8 mouse cellular contexts compared by ENCODE assay signal in genomic region chr13:49681351-49682232, GRCm38 (mm10). TPM values are rescaled to one million over a fixed set of nuclear protein-coding genes. Genes with fewer than 3 reads are reported as not detected.
DNase-seq lines count a peak whose midpoint lies in the region; ATAC-seq lines count a peak whose summit lies in the region.

Iars (plus strand) TSS chr13:49682100.

- H3K4me2 ChIP-seq in forebrain, embryonic 14.5 days (ENCODE audit: low read length) = peak within 1 kb of the TSS; percentile 82
- H3K4me2 ChIP-seq in neural tube, embryonic 15.5 days = peak within 1 kb of the TSS; percentile 76

- peaks cover 21% of the 10 kb centered on the region for H3K36me3 ChIP-seq in forebrain, embryonic 14.5 days (ENCODE audit: control insufficient read depth, insufficient read depth, low read length)
- H3K36me3 ChIP-seq in neural tube, embryonic 15.5 days = peaks cover 18% of the 10 kb centered on the region

- intact Hi-C loops in heart, postnatal 14 days (cut with DNase I) = no loop called here

- DNase-seq in ES-CJ7 (ENCODE audit: low read depth, low spot score) = peak; percentile 99
- DNase-seq in cerebellum, adult 11 months = peak; percentile 98
- peak; percentile 99 for DNase-seq in forebrain, embryonic 14.5 days (ENCODE audit: low spot score)
- peak; percentile 97 to 99 for DNase-seq in heart, postnatal 14 days
- DNase-seq in layer of hippocampus, adult 11-12 months (ENCODE audit: low spot score) = peak; percentile 99
- DNase-seq in lung, adult 18-20 months = peak; percentile 99
- peak; percentile 97 for DNase-seq in testis, postnatal 14 days (ENCODE audit: low spot score)

- WGBS in forebrain, embryonic 14.5 days = 6% methylated on average over 26 of the region's 26 CpGs
- 6% methylated on average over 26 of the region's 26 CpGs for WGBS in neural tube, embryonic 15.5 days

- peaks cover 9% of the 10 kb centered on the region for H3K4me1 ChIP-seq in forebrain, embryonic 14.5 days (ENCODE audit: control insufficient read depth, insufficient read depth, low read length)
- H3K4me1 ChIP-seq in neural tube, embryonic 15.5 days = peaks cover 28% of the 10 kb centered on the region

- peak within 1 kb of the TSS; percentile 73 for H3K4me3 ChIP-seq in forebrain, embryonic 14.5 days (ENCODE audit: low read depth, low read length)
- peak within 1 kb of the TSS; percentile 87 for H3K4me3 ChIP-seq in neural tube, embryonic 15.5 days (replicated peaks)

- H3K27me3 ChIP-seq in forebrain, embryonic 14.5 days (replicated peaks; ENCODE audit: control insufficient read depth, insufficient read depth, low read length) = no peaks in the 10 kb centered on the region
- H3K27me3 ChIP-seq in neural tube, embryonic 15.5 days (replicated peaks) = no peaks in the 10 kb centered on the region

- H3K9ac ChIP-seq in forebrain, embryonic 14.5 days (ENCODE audit: low read length) = peak within 1 kb of the TSS; percentile 86
- peak within 1 kb of the TSS; percentile 84 for H3K9ac ChIP-seq in neural tube, embryonic 15.5 days (replicated peaks)

- peak; percentile 100 for ATAC-seq in forebrain, embryonic 14.5 days
- peak; percentile 100 for ATAC-seq in neural tube, embryonic 15.5 days (ENCODE audit: low FRiP score)

- H3K9me3 ChIP-seq in forebrain, embryonic 14.5 days (replicated peaks; ENCODE audit: control insufficient read depth, low read length) = no peaks in the 10 kb centered on the region
- H3K9me3 ChIP-seq in neural tube, embryonic 15.5 days (replicated peaks) = no peaks in the 10 kb centered on the region

- 0 out of 2 replicates have a peak within 1 kb of the TSS, but pooled peaks have one; percentile 23 for H3K27ac ChIP-seq in forebrain, embryonic 14.5 days (ENCODE audit: low read depth, low read length)
- H3K27ac ChIP-seq in neural tube, embryonic 15.5 days (replicated peaks) = peak within 1 kb of the TSS; percentile 81

RNA-seq across cellular contexts. Expression of gene Iars, which starts in this region (rescaled TPM):
- polyA plus RNA-seq in forebrain, embryonic 14.5 days (2014; fragmentation: Nextera tagmentation; extraction: Ambion mirVana) = 48.8 and 56.8 TPM in 2 replicates
- 10 to 100 TPM; 54.4 to 61.1 TPM for total RNA-seq in heart, postnatal 14 days (2021)
- polyA plus RNA-seq in neural tube, embryonic 15.5 days (2015; fragmentation: Nextera tagmentation; extraction: Ambion mirVana) = 49.8 and 54.3 TPM in 2 replicates

Comparison
In these comparisons a context has a peak if more than half of its experiments do, and no peak if none do; other contexts are left out.
1. Peak in every context shown above with its lines: DNase-seq, ATAC-seq, H3K4me3 ChIP-seq and H3K27ac ChIP-seq.